Mouse (Mus musculus) cerebellum, adult 18-20 months (tissue): ENCODE measurements around the gene Gpx6.

ENCODE experiments used
- DNase-seq, 2 experiments: peaks; one replicate each; pipeline ENCODE4 v3.0.0; 2021

Gene Gpx6

GRCm38 (mm10) chr13:21326191-21326590, 14.3 kb downstream of the Gpx6 start:
- DNase-seq, result no peak

- DNase-seq, result peak; percentile 83 to 87
Measured at GRCm38 (mm10) chr13:21326657-21327211, 14.8 kb downstream of the Gpx6 start.

DNA sequence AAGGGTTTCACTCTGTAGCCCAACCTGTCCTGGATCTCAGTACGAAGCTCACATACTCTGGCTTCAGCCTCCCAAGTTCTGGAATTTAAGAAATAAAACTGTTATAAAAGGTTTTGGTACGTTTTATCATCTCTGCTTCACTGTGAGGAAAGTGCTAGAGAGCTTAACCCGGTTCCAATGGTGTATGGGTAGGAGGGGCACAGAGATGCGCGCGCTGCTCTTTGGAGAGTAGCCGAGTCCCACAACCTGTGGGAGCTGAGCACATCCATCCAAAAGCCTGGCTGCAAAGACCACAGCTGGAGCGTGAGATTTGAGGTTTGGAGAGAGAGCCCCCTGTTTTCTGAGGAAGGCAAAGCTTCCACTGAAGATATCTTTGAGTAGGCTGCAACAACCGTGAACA, 15.5 kb downstream of the Gpx6 start:
- DNase-seq, result no peak

GRCm38 (mm10) chr13:21346610-21347009, 34.7 kb downstream of the Gpx6 start, which contains the start of gene Olfr1367:
Gene Olfr1367 (plus strand): TSS chr13:21346910.
- no peak for DNase-seq

DNA sequence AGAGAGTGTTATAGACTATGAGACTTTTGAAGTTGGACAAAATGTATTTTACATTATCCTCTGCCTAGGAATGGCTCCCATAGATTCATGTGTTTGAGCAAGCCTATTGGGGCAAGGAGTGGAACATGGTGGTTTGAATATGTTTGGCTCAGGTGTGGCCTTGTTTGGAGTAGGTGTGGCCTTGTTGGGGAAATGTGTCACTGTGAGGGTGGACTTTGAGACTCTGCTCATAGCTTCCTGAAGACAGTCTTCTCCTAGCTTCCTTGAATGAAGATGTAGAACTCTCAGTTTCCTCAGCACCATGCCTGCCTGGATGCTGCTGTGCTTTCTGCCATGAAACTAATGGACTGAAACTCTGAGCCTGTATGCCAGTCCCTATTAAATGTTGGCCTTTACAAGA, 38.7 kb downstream of the Gpx6 start:
- DNase-seq, result no peak

DNA sequence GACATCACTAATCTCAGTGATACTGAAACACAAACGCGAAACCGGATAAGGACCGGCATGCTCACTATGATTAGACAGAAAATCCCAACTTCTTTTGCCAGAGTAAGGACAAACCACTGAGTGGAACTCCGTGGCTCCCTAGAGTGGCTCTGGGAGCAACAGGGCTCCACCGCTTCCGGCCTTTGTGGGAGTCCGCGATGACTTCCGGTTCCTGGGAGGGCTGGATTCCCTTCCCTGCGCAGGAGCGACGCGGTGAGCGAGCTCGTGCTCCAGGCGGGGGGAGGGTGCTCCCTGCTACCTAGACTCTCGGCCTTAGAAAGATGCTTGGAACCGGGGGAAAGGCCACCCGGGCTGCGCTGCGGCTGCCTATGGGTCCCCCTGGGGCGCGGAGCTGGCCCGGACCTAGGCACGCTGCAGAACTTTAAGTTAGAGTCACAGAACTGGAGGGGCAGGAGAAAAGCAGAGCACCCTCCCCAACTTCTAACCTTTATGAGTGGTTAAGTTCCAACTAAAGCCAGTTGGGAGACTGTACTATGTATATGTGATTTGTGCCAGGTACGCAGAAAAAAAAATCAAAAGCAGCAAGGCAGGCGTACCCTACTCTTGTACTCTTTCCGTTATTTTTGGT, 50.8 kb downstream of the Gpx6 start, which contains the start of gene Zscan12:
TSS of gene Zscan12 (plus strand) at position 200 of the 628 bp plus-strand sequence.
- peak; percentile 90 to 96 for DNase-seq

- peak; percentile 9 to 23 for DNase-seq
Measured at GRCm38 (mm10) chr13:21363719-21364118, 51.8 kb downstream of the Gpx6 start.

GRCm38 (mm10) chr13:21366635-21367034, 54.7 kb downstream of the Gpx6 start:
- no peak for DNase-seq
